Mouse (Mus musculus) hindbrain, embryonic 14.5 days (tissue): Measurements from ENCODE around the gene Med7. TPM values are rescaled to one million over a fixed set of nuclear protein-coding genes. Genes with fewer than 3 reads are reported as not detected.

Experiments used
- ATAC-seq: fragments of 200-750 bp; cut with Nextera tagmentation; 2 replicates; pipeline ENCODE4 v1.8.0; 2017; ENCODE audit warnings: moderate number of reproducible peaks, mild to moderate bottlenecking, moderate TSS enrichment, moderate library complexity; ENCODE audit not compliant: low FRiP score
- DNase-seq: peaks from one replicate; pipeline ENCODE4 v3.0.0-alpha.2; 2015; ENCODE audit warnings: low spot score
- H3K27ac ChIP-seq: fragments of 300-500 bp; sonication (generic); 2 replicates; pipeline ENCODE4 v1.5.1; 2014; ENCODE audit warnings: mild to moderate bottlenecking, moderate library complexity
- H3K27me3 ChIP-seq: fragments of 300-500 bp; sonication (generic); 2 replicates; pipeline ENCODE4 v1.6.1; 2014; ENCODE audit warnings: mild to moderate bottlenecking, low read length, mixed read lengths; ENCODE audit not compliant: control insufficient read depth, insufficient read depth
- H3K36me3 ChIP-seq: fragments of 300-500 bp; sonication (generic); replicated peaks from 2 replicates; pipeline ENCODE4 v1.6.1; 2014; ENCODE audit not compliant: control insufficient read depth, insufficient read depth
- H3K4me1 ChIP-seq: fragments of 300-500 bp; sonication (generic); replicated peaks from 2 replicates; pipeline ENCODE4 v1.6.1; 2014; ENCODE audit warnings: antibody characterized with exemption, low read length, mixed read lengths; ENCODE audit not compliant: control insufficient read depth, insufficient read depth
- H3K4me2 ChIP-seq: fragments of 300-500 bp; sonication (generic); replicated peaks from 2 replicates; pipeline ENCODE4 v1.6.1; 2014; ENCODE audit warnings: mild to moderate bottlenecking, moderate library complexity
- H3K4me3 ChIP-seq: fragments of 300-500 bp; sonication (generic); replicated peaks from 2 replicates; pipeline ENCODE4 v1.5.1; 2014; ENCODE audit warnings: mild to moderate bottlenecking, low read length
- H3K9ac ChIP-seq: fragments of 300-500 bp; sonication (generic); 2 replicates; pipeline ENCODE4 v1.6.1; 2014
- H3K9me3 ChIP-seq: fragments of 300-500 bp; sonication (generic); 2 replicates; pipeline ENCODE4 v1.6.1; 2016; ENCODE audit warnings: low read length; ENCODE audit not compliant: control insufficient read depth
- WGBS: fragments of 180-500 bp; shearing (Covaris S2); extraction: QIAGEN DNeasy Blood & Tissue Kit; methylation state at CpG from one replicate; pipeline ENCODE4 v1.1.7; 2014; 5-methylcytosine and 5-hydroxymethylcytosine counted together
- polyA plus RNA-seq: library from polyadenylated mRNA; unstranded; fragments of >200 nt; fragmentation: Nextera tagmentation; extraction: Ambion mirVana; gene quantifications from 2 replicates; pipeline ENCODE4 v1.2.1, GENCODE M21; 2014

Gene Med7
- polyA plus RNA-seq, 1 experiment from 2014 or later = 67.2 TPM

DNA sequence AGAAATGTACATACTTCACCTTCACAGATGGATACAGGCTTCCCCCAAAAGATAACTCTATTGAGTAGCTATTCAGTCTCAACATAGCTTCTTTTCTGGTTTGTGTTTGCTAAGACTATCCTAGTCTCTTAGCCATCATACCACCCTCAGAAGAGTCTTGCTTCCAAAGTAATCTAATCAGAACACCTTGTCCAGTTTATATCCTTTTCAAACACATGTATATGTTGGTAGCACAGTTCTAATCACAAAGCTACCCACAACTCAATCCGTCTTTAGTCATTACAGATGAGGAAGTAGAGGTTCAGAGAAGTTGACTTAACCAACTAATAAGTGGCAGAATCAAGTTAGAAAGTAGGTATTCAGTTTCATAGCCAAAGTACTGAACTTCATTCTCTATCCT is 5.0 kb downstream of the Med7 start:
- Histone ChIP-seq H3K9ac (no peak overlapping the region), H3K4me1 (peaks cover 5% of the 10 kb centered on the region), H3K4me2 (no peak overlapping the region), H3K27me3 (no peaks in the 10 kb centered on the region), H3K27ac (no peak overlapping the region), H3K4me3 (no peak overlapping the region), H3K36me3 (peaks cover 43% of the 10 kb centered on the region), H3K9me3 (no peaks in the 10 kb centered on the region)
- WGBS = 95% methylated on average over 1 of the region's 1 CpGs
- ATAC-seq (no peak), DNase-seq (no peak)

DNA sequence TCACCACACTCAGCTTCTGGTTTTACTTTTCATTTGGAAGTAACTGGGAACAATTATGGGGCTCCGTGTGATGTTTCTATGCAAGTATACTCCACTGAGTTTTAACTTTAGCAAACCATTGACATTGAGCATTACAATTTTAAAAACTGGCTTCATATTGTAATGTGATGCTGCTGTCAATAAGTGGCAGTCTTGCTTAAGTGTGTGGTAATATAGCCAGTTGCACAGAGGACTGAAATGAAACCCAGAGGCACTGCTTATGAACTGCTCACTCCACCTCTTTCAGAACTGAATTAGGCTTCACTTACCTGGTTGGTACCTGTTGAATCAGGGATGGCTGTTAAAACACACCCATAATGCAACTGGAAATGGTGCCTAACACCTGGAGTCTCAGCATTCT is 6.4 kb downstream of the Med7 start:
- WGBS = 94% methylated on average over 1 of the region's 1 CpGs
- Histone ChIP-seq H3K27me3 (no peaks in the 10 kb centered on the region), H3K4me1 (no peaks in the 10 kb centered on the region; the same call in 1 of the 2 replicates), H3K27ac (no peak overlapping the region), H3K4me2 (no peak overlapping the region), H3K9me3 (no peaks in the 10 kb centered on the region), H3K4me3 (no peak overlapping the region), H3K9ac (no peak overlapping the region), H3K36me3 (peaks cover 43% of the 10 kb centered on the region)
- ATAC-seq = no peak
- no peak for DNase-seq

DNA sequence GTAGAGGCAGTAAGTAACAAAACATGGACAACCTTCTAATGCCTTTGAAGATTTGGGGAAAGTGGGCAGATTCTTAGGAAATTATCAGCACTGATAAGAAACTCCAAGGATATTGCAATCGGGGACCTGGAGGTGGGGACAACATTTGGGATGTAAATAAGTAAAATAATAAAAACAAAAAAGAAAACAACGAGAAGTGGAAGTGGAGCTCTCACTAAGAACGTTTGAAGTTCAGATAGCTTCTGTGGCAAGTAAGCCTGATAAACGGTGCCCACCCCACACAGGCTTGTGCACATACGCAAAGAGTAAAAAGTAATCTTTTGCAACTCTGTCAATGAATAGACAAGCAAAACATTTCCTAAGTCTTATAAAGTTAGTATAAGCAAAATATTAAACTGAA is 7.3 kb downstream of the Med7 start:
- H3K36me3 ChIP-seq = peaks cover 38% of the 10 kb centered on the region
- H3K9ac ChIP-seq = no peak overlapping the region
- 94% methylated on average over 5 of the region's 5 CpGs for WGBS
- no peaks in the 10 kb centered on the region for H3K4me1 ChIP-seq
- no peak overlapping the region for H3K4me3 ChIP-seq
- H3K4me2 ChIP-seq = no peak overlapping the region
- no peak overlapping the region for H3K27ac ChIP-seq
- peak; percentile 13 for DNase-seq
- H3K9me3 ChIP-seq = no peaks in the 10 kb centered on the region
- ATAC-seq = no peak
- no peaks in the 10 kb centered on the region for H3K27me3 ChIP-seq

DNA sequence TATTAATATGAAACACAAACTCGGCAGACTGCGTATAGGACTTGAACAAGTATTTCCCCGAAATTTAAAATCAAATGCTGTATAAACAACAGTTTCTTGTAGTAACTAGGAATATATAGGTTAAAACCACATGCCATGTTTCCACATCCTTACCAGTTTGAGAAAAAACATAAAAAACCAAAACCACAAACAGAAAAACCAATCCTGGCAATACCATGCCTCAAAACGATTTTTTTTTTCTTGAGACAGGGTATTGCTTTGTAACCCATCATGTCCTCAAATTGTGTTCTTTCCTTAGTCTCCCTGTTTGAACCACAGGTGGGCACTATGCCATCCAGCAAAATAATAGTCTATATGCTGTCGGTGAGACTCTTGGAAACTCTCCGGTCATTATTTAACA is 9.4 kb downstream of the Med7 start:
- DNase-seq = no peak
- 93% methylated on average over 6 of the region's 6 CpGs for whole genome bisulfite sequencing

DNA sequence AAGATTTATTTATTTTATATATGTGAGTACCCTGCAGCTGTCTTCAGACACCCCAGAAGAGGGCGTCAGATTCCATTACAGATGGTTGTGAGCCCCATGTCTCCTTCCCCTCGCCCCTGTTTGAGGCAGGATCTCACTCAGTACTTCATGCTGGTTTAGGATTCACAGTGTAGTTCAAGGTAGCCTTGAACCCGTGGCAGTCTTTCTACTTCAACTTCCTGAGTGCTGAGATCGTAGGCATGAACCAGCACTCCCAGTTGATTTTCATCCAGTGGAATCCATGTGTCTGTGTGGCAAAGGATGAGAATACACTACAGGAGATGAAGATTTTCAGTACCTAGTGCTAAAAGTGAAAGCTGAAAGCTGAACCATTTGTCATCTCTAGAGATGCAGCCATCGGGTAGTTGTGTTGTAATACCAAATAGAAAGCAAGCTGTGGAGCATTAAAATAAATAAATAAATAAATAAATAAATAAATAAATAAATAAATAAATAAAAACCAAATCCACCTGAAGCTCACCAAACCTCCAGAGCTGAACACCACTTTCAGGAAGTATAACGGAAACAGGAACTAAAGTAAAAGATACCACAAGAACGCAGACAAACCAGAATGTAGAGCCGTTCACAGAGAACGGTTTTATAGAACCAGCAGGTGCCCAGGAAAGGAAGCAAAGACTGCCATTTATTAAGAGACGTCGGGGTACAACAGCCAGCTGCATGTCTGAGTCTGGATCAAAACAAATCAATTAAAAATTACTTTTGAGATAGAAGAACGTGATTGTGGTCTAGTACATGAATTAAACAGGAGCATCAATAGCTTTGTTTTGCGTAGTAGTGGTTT is 11.1 kb downstream of the Med7 start:
- H3K9ac ChIP-seq = no peak overlapping the region
- H3K4me3 ChIP-seq = no peak overlapping the region
- WGBS = 84% methylated on average over 13 of the region's 13 CpGs

More for the DNA sequence above, 9.4 kb downstream of the Med7 start:
- H3K4me3 ChIP-seq = no peak overlapping the region
- H3K27me3 ChIP-seq = no peaks in the 10 kb centered on the region
- no peak overlapping the region for H3K27ac ChIP-seq
- no peak overlapping the region for H3K9ac ChIP-seq
- H3K4me2 ChIP-seq = no peak overlapping the region
- no peak for ATAC-seq
- H3K9me3 ChIP-seq = no peaks in the 10 kb centered on the region
- no peaks in the 10 kb centered on the region for H3K4me1 ChIP-seq
- H3K36me3 ChIP-seq = peaks cover 26% of the 10 kb centered on the region

DNA sequence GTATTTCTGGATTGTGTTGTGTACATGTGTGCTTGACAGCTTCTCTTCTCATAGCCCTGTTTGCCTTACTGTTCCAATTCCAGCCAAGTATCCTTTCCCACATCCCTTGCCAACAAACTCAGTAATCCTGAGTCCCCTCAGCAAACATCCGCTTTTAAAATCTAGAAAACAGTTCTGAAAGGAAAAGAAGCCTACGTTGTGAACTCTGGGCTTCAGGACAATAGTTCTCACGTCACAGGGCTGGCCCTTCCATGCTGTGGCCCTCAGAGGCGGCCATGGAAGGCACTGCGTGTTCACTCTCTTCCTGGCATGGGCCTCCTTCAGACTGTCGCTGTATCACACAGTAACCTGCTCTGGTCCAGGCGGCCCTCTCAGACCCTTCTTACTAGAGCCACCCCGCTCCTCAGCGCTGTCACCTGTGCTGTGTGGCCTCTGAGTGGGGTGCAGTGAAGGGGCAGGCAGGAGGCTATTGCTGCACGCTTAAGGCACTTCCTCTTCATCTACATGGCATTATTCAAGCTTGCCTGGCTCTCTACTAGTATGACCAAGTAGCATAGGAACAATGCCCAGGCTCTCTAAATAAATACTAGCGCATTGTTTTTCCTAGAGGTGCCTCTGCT is 12.8 kb downstream of the Med7 start:
- DNase-seq (no peak), ATAC-seq (no peak; the same call in 1 of the 2 replicates)
- H3K36me3 ChIP-seq = peaks cover 3% of the 10 kb centered on the region; the same call in 1 of the 2 replicates
- no peaks in the 10 kb centered on the region for H3K4me1 ChIP-seq
- WGBS = 81% methylated on average over 11 of the region's 11 CpGs
- H3K27ac ChIP-seq = no peak overlapping the region
- H3K27me3 ChIP-seq = no peaks in the 10 kb centered on the region
- no peak overlapping the region for H3K4me2 ChIP-seq
- H3K9me3 ChIP-seq = no peaks in the 10 kb centered on the region
- H3K9ac ChIP-seq = no peak overlapping the region
- H3K4me3 ChIP-seq = no peak overlapping the region

More for the DNA sequence above, 11.1 kb downstream of the Med7 start:
- H3K9me3 ChIP-seq = no peaks in the 10 kb centered on the region
- H3K27me3 ChIP-seq = no peaks in the 10 kb centered on the region
- H3K4me1 ChIP-seq = no peaks in the 10 kb centered on the region
- DNase-seq = no peak
- peaks cover 12% of the 10 kb centered on the region; the same call in 1 of the 2 replicates for H3K36me3 ChIP-seq
- ATAC-seq = no peak
- H3K4me2 ChIP-seq = no peak overlapping the region
- H3K27ac ChIP-seq = no peak overlapping the region

DNA sequence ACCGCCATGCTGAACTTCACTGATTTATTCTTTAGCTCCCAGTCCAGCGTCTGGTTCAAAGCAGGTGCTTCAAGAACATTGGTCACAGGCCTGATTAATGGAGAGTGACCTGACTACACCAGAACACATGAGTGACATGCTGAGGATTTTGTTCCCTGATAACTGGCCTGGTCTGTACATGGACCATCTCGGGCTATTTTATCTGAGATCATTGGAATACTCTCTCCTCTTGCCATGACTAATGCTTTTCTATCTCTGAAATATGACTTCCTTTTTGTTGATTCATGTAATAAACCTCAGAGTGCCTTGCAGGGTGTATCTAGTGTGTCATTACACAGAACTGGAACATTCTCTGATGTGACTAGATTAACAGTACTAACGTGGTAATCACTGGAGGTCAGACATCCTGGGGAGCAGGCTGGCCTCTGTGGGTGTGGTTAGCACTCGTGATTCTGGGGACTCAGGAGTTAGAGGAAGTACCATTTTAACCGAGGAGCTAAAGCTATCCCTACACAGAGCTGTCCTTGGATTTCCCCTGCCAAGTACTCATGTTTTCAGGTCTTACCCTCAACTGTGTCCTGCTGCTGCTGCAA is 17.8 kb downstream of the Med7 start, which contains the start of gene Havcr2:
Gene Havcr2, plus strand, starts transcription at position 483 of the 593 bp plus-strand sequence.
- Histone ChIP-seq H3K4me3 (no peak within 1 kb of the TSS), H3K27ac (no peak within 1 kb of the TSS), H3K36me3 (no peaks in the 10 kb centered on the region), H3K4me1 (no peaks in the 10 kb centered on the region), H3K9me3 (no peaks in the 10 kb centered on the region), H3K4me2 (no peak within 1 kb of the TSS), H3K9ac (no peak within 1 kb of the TSS), H3K27me3 (no peaks in the 10 kb centered on the region)
- no peak for ATAC-seq
- 80% methylated on average over 6 of the region's 6 CpGs for WGBS
- DNase-seq = no peak

DNA sequence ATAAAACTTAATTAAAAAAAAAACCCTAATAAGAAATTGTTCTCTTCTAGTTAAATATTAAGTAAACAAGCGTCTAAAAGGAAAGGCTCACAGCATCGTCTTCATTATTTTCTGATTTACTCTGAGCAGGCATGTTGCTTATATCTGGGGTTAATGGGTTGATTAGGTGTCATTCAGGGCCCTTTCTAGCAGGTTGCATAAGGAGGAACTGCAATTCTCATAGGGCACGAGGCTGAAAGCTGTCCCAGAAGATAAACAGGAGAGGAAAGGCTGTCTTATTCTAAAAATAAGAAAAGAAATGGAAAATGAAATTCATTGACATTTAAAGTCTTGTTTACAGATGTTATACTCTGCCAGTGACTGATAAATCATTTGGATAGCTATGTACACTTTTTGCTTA is 23.2 kb downstream of the Med7 start:
- H3K9ac ChIP-seq = no peak overlapping the region
- 92% methylated on average over 3 of the region's 3 CpGs for WGBS
- no peak overlapping the region for H3K4me3 ChIP-seq
- no peaks in the 10 kb centered on the region for H3K36me3 ChIP-seq
- H3K4me2 ChIP-seq = no peak overlapping the region
- no peaks in the 10 kb centered on the region for H3K4me1 ChIP-seq
- H3K9me3 ChIP-seq = no peaks in the 10 kb centered on the region
- no peak overlapping the region for H3K27ac ChIP-seq
- ATAC-seq (no peak), DNase-seq (no peak)
- H3K27me3 ChIP-seq = no peaks in the 10 kb centered on the region

DNA sequence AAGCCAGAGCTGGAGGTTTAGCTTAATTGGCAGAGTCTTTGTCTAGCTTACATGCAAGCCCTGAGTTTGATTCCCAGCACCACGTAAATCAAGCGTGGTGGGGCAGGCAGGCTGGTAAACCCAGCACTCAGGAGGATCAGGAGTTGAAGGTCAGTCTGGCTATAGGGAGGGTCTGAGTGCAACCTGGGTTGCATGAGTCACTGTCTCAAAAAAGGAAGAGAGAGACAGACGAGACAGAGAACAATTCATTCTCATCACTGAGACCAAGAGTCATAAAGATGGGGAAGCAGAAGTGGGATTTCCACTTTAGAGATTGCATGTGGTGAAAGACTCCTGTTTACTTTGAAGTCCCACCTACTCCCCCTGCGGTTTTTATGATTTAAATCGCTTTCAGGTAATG is 24.6 kb downstream of the Med7 start:
- no peaks in the 10 kb centered on the region for H3K36me3 ChIP-seq
- H3K4me3 ChIP-seq = no peak overlapping the region
- WGBS = 77% methylated on average over 5 of the region's 5 CpGs
- no peaks in the 10 kb centered on the region for H3K27me3 ChIP-seq
- H3K9me3 ChIP-seq = no peaks in the 10 kb centered on the region
- DNase-seq = no peak
- H3K4me1 ChIP-seq = no peaks in the 10 kb centered on the region
- no peak overlapping the region for H3K9ac ChIP-seq
- ATAC-seq = no peak
- no peak overlapping the region for H3K27ac ChIP-seq
- H3K4me2 ChIP-seq = no peak overlapping the region
